27 mouse cellular contexts compared by ENCODE assay signal in genomic region chr13:6040663-6041062, GRCm38 (mm10).
"Had no signal": no experiment of that assay in that cellular context is flagged by ENCODE, and none has a peak within 500 bp of the region (broad histone marks: within the 10 kb centered on the region; RNA-seq: fewer than 3 reads in every experiment).

No protein-coding gene starts in this region.

- ATAC-seq: hindbrain, postnatal 0 days; intestine, embryonic 16.5 days; liver, embryonic 12.5 days had no signal

- H3K4me3 ChIP-seq: gastrocnemius, adult 2 months; heart, embryonic 10.5 days; heart, embryonic 12.5 days; hindbrain, embryonic 10.5 days; hindbrain, embryonic 13.5 days; hindbrain, embryonic 15.5 days; kidney, embryonic 15.5 days; limb, embryonic 13.5 days; limb, embryonic 15.5 days; liver, embryonic 12.5 days had no signal

- H3K4me2 ChIP-seq: heart, embryonic 12.5 days; hindbrain, embryonic 13.5 days; hindbrain, embryonic 15.5 days; kidney, embryonic 15.5 days; limb, embryonic 13.5 days; limb, embryonic 15.5 days; liver, embryonic 12.5 days had no signal

- H3K36me3 ChIP-seq: heart, embryonic 10.5 days; heart, embryonic 12.5 days; hindbrain, embryonic 10.5 days; hindbrain, embryonic 13.5 days; hindbrain, embryonic 15.5 days; kidney, embryonic 15.5 days; limb, embryonic 13.5 days; limb, embryonic 15.5 days; liver, embryonic 12.5 days had no signal

- DNase-seq: gastrocnemius, adult 2 months; gastrocnemius, postnatal 10 days; gastrocnemius, postnatal 25 days; heart, adult 18-20 months; heart, postnatal 10 days; heart, postnatal 4 days; kidney, adult 11 months; kidney, adult 2 months; kidney, adult 9 months; kidney, postnatal 14 days; kidney, postnatal 36 days; layer of hippocampus, adult 9-11 months; layer of hippocampus, postnatal 36 days; left cerebral cortex, postnatal 4 days had no signal

- H3K27ac ChIP-seq: gastrocnemius, adult 2 months; heart, embryonic 10.5 days; hindbrain, embryonic 10.5 days; hindbrain, embryonic 13.5 days; hindbrain, embryonic 15.5 days; hindbrain, postnatal 0 days; kidney, embryonic 15.5 days; kidney, postnatal 0 days; limb, embryonic 13.5 days; limb, embryonic 15.5 days; liver, embryonic 12.5 days; liver, embryonic 14.5 days had no signal

- H3K9ac ChIP-seq: heart, embryonic 12.5 days; hindbrain, embryonic 13.5 days; hindbrain, embryonic 15.5 days; kidney, embryonic 15.5 days; limb, embryonic 13.5 days; limb, embryonic 15.5 days; liver, embryonic 12.5 days; liver, embryonic 14.5 days had no signal

- H3K27me3 ChIP-seq: heart, embryonic 12.5 days; hindbrain, embryonic 13.5 days; hindbrain, embryonic 15.5 days; kidney, embryonic 15.5 days; limb, embryonic 13.5 days; limb, embryonic 15.5 days; liver, embryonic 12.5 days had no signal

- H3K9me3 ChIP-seq: heart, embryonic 10.5 days; heart, embryonic 12.5 days; hindbrain, embryonic 10.5 days; hindbrain, embryonic 13.5 days; hindbrain, embryonic 15.5 days; kidney, embryonic 15.5 days; limb, embryonic 13.5 days; limb, embryonic 15.5 days; liver, embryonic 12.5 days had no signal

- H3K4me1 ChIP-seq: heart, embryonic 10.5 days; hindbrain, embryonic 10.5 days; kidney, embryonic 15.5 days; limb, embryonic 13.5 days; limb, embryonic 15.5 days; liver, embryonic 12.5 days had no signal
